ENCODE assay signal across 8 mouse cellular contexts in genomic region chr10:81182336-81183333, GRCm38 (mm10). TPM values are rescaled to one million over a fixed set of nuclear protein-coding genes. Genes with fewer than 3 reads are reported as not detected.
DNase-seq lines count a peak whose midpoint lies in the region; ATAC-seq lines count a peak whose summit lies in the region.

Gene Dapk3, plus strand, starts transcription at chr10:81183005.

- peaks cover 2% of the 10 kb centered on the region for H3K4me1 ChIP-seq in forebrain, embryonic 14.5 days (ENCODE audit: control insufficient read depth, insufficient read depth, low read length)
- peaks cover 44% of the 10 kb centered on the region for H3K4me1 ChIP-seq in neural tube, embryonic 15.5 days

- ATAC-seq in forebrain, embryonic 14.5 days, result peak; percentile 94
- peak; percentile 95 for ATAC-seq in neural tube, embryonic 15.5 days (ENCODE audit: low FRiP score)

- peak within 1 kb of the TSS; percentile 61 for H3K4me2 ChIP-seq in forebrain, embryonic 14.5 days (ENCODE audit: low read length)
- peak within 1 kb of the TSS; percentile 64 for H3K4me2 ChIP-seq in neural tube, embryonic 15.5 days

- H3K27me3 ChIP-seq in forebrain, embryonic 14.5 days (replicated peaks; ENCODE audit: control insufficient read depth, insufficient read depth, low read length), result no peaks in the 10 kb centered on the region
- no peaks in the 10 kb centered on the region for H3K27me3 ChIP-seq in neural tube, embryonic 15.5 days (replicated peaks)

- H3K9ac ChIP-seq in forebrain, embryonic 14.5 days (ENCODE audit: low read length), result peak within 1 kb of the TSS; percentile 78
- H3K9ac ChIP-seq in neural tube, embryonic 15.5 days (replicated peaks), result peak within 1 kb of the TSS; percentile 63

- DNase-seq in ES-CJ7 (ENCODE audit: low read depth, low spot score), result peak; percentile 100
- DNase-seq in cerebellum, adult 11 months, result peak; percentile 96
- peak; percentile 100 for DNase-seq in forebrain, embryonic 14.5 days (ENCODE audit: low spot score)
- peak; percentile 94 for DNase-seq in heart, postnatal 14 days
- peak; percentile 98 for DNase-seq in layer of hippocampus, adult 11-12 months (ENCODE audit: low spot score)
- DNase-seq in lung, adult 18-20 months, result peak; percentile 97 to 98
- DNase-seq in testis, postnatal 14 days (ENCODE audit: low spot score), result peak; percentile 96

- peaks cover 77% of the 10 kb centered on the region for H3K36me3 ChIP-seq in forebrain, embryonic 14.5 days (ENCODE audit: control insufficient read depth, insufficient read depth, low read length)
- peaks cover 83% of the 10 kb centered on the region for H3K36me3 ChIP-seq in neural tube, embryonic 15.5 days

- H3K4me3 ChIP-seq in forebrain, embryonic 14.5 days (ENCODE audit: low read depth, low read length), result peak within 1 kb of the TSS; percentile 60
- H3K4me3 ChIP-seq in neural tube, embryonic 15.5 days (replicated peaks), result peak within 1 kb of the TSS; percentile 74

- 3% methylated on average over 53 of the region's 53 CpGs for WGBS in forebrain, embryonic 14.5 days
- 4% methylated on average over 53 of the region's 53 CpGs for WGBS in neural tube, embryonic 15.5 days

- H3K9me3 ChIP-seq in forebrain, embryonic 14.5 days (replicated peaks; ENCODE audit: control insufficient read depth, low read length), result no peaks in the 10 kb centered on the region
- H3K9me3 ChIP-seq in neural tube, embryonic 15.5 days (replicated peaks), result no peaks in the 10 kb centered on the region

- peak within 1 kb of the TSS; percentile 86 for H3K27ac ChIP-seq in forebrain, embryonic 14.5 days (ENCODE audit: low read depth, low read length)
- peak within 1 kb of the TSS; percentile 91 for H3K27ac ChIP-seq in neural tube, embryonic 15.5 days (replicated peaks)

- intact Hi-C loops in heart, postnatal 14 days (cut with DNase I), result no loop called here

RNA-seq across cellular contexts. Expression of gene Dapk3, which starts in this region (rescaled TPM):
- polyA plus RNA-seq in forebrain, embryonic 14.5 days (2014; fragmentation: Nextera tagmentation; extraction: Ambion mirVana), result 49.0 and 50.0 TPM in 2 replicates
- 10 to 100 TPM; 28.4 to 29.2 TPM for total RNA-seq in heart, postnatal 14 days (2021)
- polyA plus RNA-seq in neural tube, embryonic 15.5 days (2015; fragmentation: Nextera tagmentation; extraction: Ambion mirVana), result 65.7 and 70.4 TPM in 2 replicates

Comparison
In these comparisons a context has a peak if more than half of its experiments do, and no peak if none do; other contexts are left out.
1. Peak in every context shown above with its lines: DNase-seq, ATAC-seq, H3K4me3 ChIP-seq and H3K27ac ChIP-seq.